ENCODE assay signal across 10 mouse cellular contexts in the genomic region with DNA sequence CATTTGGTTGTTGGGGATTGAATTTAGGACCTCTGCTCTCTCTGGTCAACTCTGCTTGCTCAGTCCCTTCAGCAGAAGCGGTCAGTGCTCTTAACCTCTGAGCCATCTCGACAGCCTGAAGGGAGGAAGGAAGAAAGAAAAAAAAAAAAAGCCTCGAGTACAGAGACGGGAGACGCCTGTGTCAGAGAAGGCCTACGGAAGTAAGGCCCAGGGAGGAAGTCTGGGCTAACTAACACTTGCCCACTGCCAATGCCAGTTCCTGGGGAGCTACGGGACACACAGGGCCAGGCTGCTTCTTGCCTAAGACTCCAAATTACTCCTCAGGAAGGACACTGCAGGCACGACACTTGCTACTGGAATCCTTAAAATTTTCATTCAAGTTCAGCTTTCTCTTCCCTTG. TPM values are rescaled to one million over a fixed set of nuclear protein-coding genes. Genes with fewer than 3 reads are reported as not detected.
DNase-seq lines count a peak whose midpoint lies in the region; ATAC-seq and TF ChIP-seq lines count a peak whose summit lies in the region.
"Had no signal": no experiment of that assay in that cellular context is flagged by ENCODE, and none has a peak within 500 bp of the region (broad histone marks: within the 10 kb centered on the region; RNA-seq: fewer than 3 reads in every experiment).

No protein-coding gene starts in this region.

- H3K9ac ChIP-seq in heart, embryonic 14.5 days (ENCODE audit: low read length), result no peak overlapping the region
- no peak overlapping the region for H3K9ac ChIP-seq in heart, embryonic 11.5 days (ENCODE audit: low read depth, low read length)
- no peak overlapping the region for H3K9ac ChIP-seq in midbrain, postnatal 0 days (replicated peaks; ENCODE audit: low read length, poor library complexity, severe bottlenecking)
- H3K9ac ChIP-seq in midbrain, embryonic 14.5 days (replicated peaks; ENCODE audit: low read length), result no peak overlapping the region

- no peaks in the 10 kb centered on the region for H3K36me3 ChIP-seq in heart, embryonic 14.5 days (ENCODE audit: control insufficient read depth, insufficient read depth, low read length)
- no peaks in the 10 kb centered on the region for H3K36me3 ChIP-seq in heart, embryonic 11.5 days (ENCODE audit: control insufficient read depth, insufficient read depth, low read length)
- H3K36me3 ChIP-seq in midbrain, postnatal 0 days (ENCODE audit: insufficient read depth, low read length), result no peaks in the 10 kb centered on the region
- no peaks in the 10 kb centered on the region for H3K36me3 ChIP-seq in midbrain, embryonic 14.5 days (ENCODE audit: control insufficient read depth, insufficient read depth, low read length)
- H3K36me3 ChIP-seq: limb, embryonic 10.5 days had no signal

- peaks cover 0 to 4% of the 10 kb centered on the region in 2 experiments; a peak in 2 of 4 replicates for H3K4me1 ChIP-seq in heart, embryonic 14.5 days (ENCODE audit: control insufficient read depth in 2 of 2, insufficient read depth in 2 of 2, low read length in 2 of 2)
- H3K4me1 ChIP-seq in heart, embryonic 11.5 days (ENCODE audit: control insufficient read depth, insufficient read depth, low read length), result no peaks in the 10 kb centered on the region
- H3K4me1 ChIP-seq in midbrain, postnatal 0 days (ENCODE audit: insufficient read depth, low read length), result no peaks in the 10 kb centered on the region
- H3K4me1 ChIP-seq in midbrain, embryonic 14.5 days (ENCODE audit: control insufficient read depth, insufficient read depth, low read length), result no peaks in the 10 kb centered on the region

- no peaks in the 10 kb centered on the region for H3K27me3 ChIP-seq in heart, embryonic 14.5 days (ENCODE audit: control insufficient read depth, insufficient read depth, low read length)
- no peaks in the 10 kb centered on the region for H3K27me3 ChIP-seq in heart, embryonic 11.5 days (ENCODE audit: control insufficient read depth, insufficient read depth, low read length)
- no peaks in the 10 kb centered on the region for H3K27me3 ChIP-seq in midbrain, postnatal 0 days (ENCODE audit: insufficient read depth, low read length)
- H3K27me3 ChIP-seq in midbrain, embryonic 14.5 days (ENCODE audit: control insufficient read depth, insufficient read depth, low read length), result no peaks in the 10 kb centered on the region

- TF ChIP-seq CTCF in midbrain, postnatal 0 days (IDR thresholded peaks at IDR 0.05), result no peak

- ATAC-seq in heart, embryonic 14.5 days (ENCODE audit: insufficient number of reproducible peaks, insufficient read depth, low FRiP score, low read depth), result no peak
- ATAC-seq in heart, embryonic 11.5 days (replicated peaks; ENCODE audit: insufficient number of reproducible peaks, low FRiP score, low TSS enrichment), result no peak
- no peak for ATAC-seq in midbrain, postnatal 0 days (ENCODE audit: low FRiP score)
- no peak for ATAC-seq in midbrain, embryonic 14.5 days (ENCODE audit: low FRiP score, low TSS enrichment)
- ATAC-seq in granulocyte monocyte progenitor cell, adult 5-6 weeks (replicated peaks; ENCODE audit: poor library complexity, severe bottlenecking), result peak; percentile 87
- peak; percentile 83 for ATAC-seq in megakaryocyte progenitor cell, adult 5-6 weeks (replicated peaks; ENCODE audit: poor library complexity)
- no peak for ATAC-seq in cerebellum, adult (ENCODE audit: insufficient number of reproducible peaks, low FRiP score, low TSS enrichment)

- no peak overlapping the region for H3K4me2 ChIP-seq in heart, embryonic 14.5 days (ENCODE audit: low read length)
- no peak overlapping the region for H3K4me2 ChIP-seq in heart, embryonic 11.5 days
- H3K4me2 ChIP-seq in midbrain, postnatal 0 days (ENCODE audit: low read depth, low read length, poor library complexity, severe bottlenecking), result no peak overlapping the region
- H3K4me2 ChIP-seq in midbrain, embryonic 14.5 days (ENCODE audit: low read length), result no peak overlapping the region

- no peaks in the 10 kb centered on the region for H3K9me3 ChIP-seq in heart, embryonic 14.5 days (ENCODE audit: control insufficient read depth, low read length)
- no peaks in the 10 kb centered on the region for H3K9me3 ChIP-seq in heart, embryonic 11.5 days (replicated peaks; ENCODE audit: control insufficient read depth, low read length)
- H3K9me3 ChIP-seq in midbrain, postnatal 0 days (ENCODE audit: low read length), result no peaks in the 10 kb centered on the region
- H3K9me3 ChIP-seq in midbrain, embryonic 14.5 days (ENCODE audit: control insufficient read depth, low read length), result no peaks in the 10 kb centered on the region
- H3K9me3 ChIP-seq: limb, embryonic 10.5 days had no signal

- 56% methylated on average over 8 of the region's 8 CpGs for WGBS in heart, embryonic 14.5 days
- 52% methylated on average over 8 of the region's 8 CpGs for WGBS in heart, embryonic 11.5 days (ENCODE audit: insufficient replicate concordance)
- WGBS in midbrain, postnatal 0 days, result 77% methylated on average over 8 of the region's 8 CpGs
- WGBS in midbrain, embryonic 14.5 days, result 72% methylated on average over 8 of the region's 8 CpGs

- no peak for DNase-seq in midbrain, postnatal 0 days (ENCODE audit: low spot score)
- no peak for DNase-seq in midbrain, embryonic 14.5 days
- no peak for DNase-seq in urinary bladder, adult 2 months (ENCODE audit: low spot score)
- DNase-seq: right cerebral cortex, adult 18-20 months had no signal

- H3K4me3 ChIP-seq in heart, embryonic 14.5 days (ENCODE audit: control insufficient read depth in 1 of 2, insufficient read depth in 1 of 2, low read depth in 1 of 2, low read length in 2 of 2), result no peak overlapping the region
- no peak overlapping the region for H3K4me3 ChIP-seq in heart, embryonic 11.5 days (ENCODE audit: low read depth, low read length)
- no peak overlapping the region for H3K4me3 ChIP-seq in midbrain, postnatal 0 days (ENCODE audit: low read depth, low read length)
- no peak overlapping the region for H3K4me3 ChIP-seq in midbrain, embryonic 14.5 days (replicated peaks; ENCODE audit: low read depth, low read length)
- H3K4me3 ChIP-seq: limb, embryonic 10.5 days had no signal

- peak overlapping the region; percentile 49 to 50 for H3K27ac ChIP-seq in heart, embryonic 14.5 days (replicated peaks in 1 of 2; ENCODE audit: control insufficient read depth in 1 of 2, insufficient read depth in 1 of 2, low read depth in 2 of 2, low read length in 2 of 2)
- no peak overlapping the region for H3K27ac ChIP-seq in heart, embryonic 11.5 days (ENCODE audit: low read depth, low read length)
- H3K27ac ChIP-seq in midbrain, postnatal 0 days (ENCODE audit: low read depth, low read length), result 0 out of 2 replicates have a peak overlapping the region, but pooled peaks have one; percentile 26
- no peak overlapping the region for H3K27ac ChIP-seq in midbrain, embryonic 14.5 days (replicated peaks; ENCODE audit: low read depth, low read length)

RNA-seq across cellular contexts. Expression of gene Abcc4, which starts 15.1 kb away (rescaled TPM):
- 1.8 and 1.9 TPM in 2 replicates for polyA plus RNA-seq in heart, embryonic 14.5 days (2014; fragmentation: Nextera tagmentation; extraction: Ambion mirVana)
- polyA plus RNA-seq in heart, embryonic 11.5 days (2014; fragmentation: Nextera tagmentation; extraction: Ambion mirVana), result 1.6 and 1.7 TPM in 2 replicates
- 3.5 and 3.6 TPM in 2 replicates for total RNA-seq in midbrain, postnatal 0 days (2014; rRNA removed)
- polyA plus RNA-seq in midbrain, postnatal 0 days (2015; fragmentation: Nextera tagmentation; extraction: Ambion mirVana), result 2.2 and 2.4 TPM in 2 replicates
- 1.1 and 2.1 TPM in 2 replicates for polyA plus RNA-seq in midbrain, embryonic 14.5 days (2014; fragmentation: Nextera tagmentation; extraction: Ambion mirVana)
- 42.4 and 42.7 TPM in 2 replicates for total RNA-seq in granulocyte monocyte progenitor cell, adult 5-6 weeks (2014; fragmentation: Nextera tagmentation)
- 34.0 and 38.8 TPM in 2 replicates for total RNA-seq in granulocyte monocyte progenitor cell, adult 5-6 weeks (2017)
- 38.3 and 41.5 TPM in 2 replicates for total RNA-seq in megakaryocyte progenitor cell, adult 5-6 weeks (2015)
- 33.7 and 37.0 TPM in 2 replicates for total RNA-seq in megakaryocyte progenitor cell, adult 5-6 weeks (2017)
- 25.8 and 34.0 TPM in 2 replicates for polyA plus RNA-seq in urinary bladder, adult 2 months (2012; rRNA removed)

Comparison
In these comparisons a context has a peak if more than half of its experiments do, and no peak if none do; other contexts are left out.
1. H3K27ac ChIP-seq: peak in heart, embryonic 14.5 days (2 of 2) and midbrain, postnatal 0 days (single experiment); none in heart, embryonic 11.5 days (single experiment) and midbrain, embryonic 14.5 days (single experiment).
2. ATAC-seq: peak in granulocyte monocyte progenitor cell, adult 5-6 weeks (single experiment) and megakaryocyte progenitor cell, adult 5-6 weeks (single experiment); none in heart, embryonic 14.5 days (single experiment), heart, embryonic 11.5 days (single experiment), midbrain, postnatal 0 days (single experiment), midbrain, embryonic 14.5 days (single experiment) and cerebellum, adult (single experiment).